In genomic region chr8:70699116-70699833, GRCm38 (mm10) we compare ENCODE assay signal across 8 mouse cellular contexts. TPM values are rescaled to one million over a fixed set of nuclear protein-coding genes. Genes with fewer than 3 reads are reported as not detected.
DNase-seq lines count a peak whose midpoint lies in the region; ATAC-seq lines count a peak whose summit lies in the region.

No protein-coding gene starts in this region.

- H3K27me3 ChIP-seq in heart, embryonic 12.5 days (replicated peaks): no peaks in the 10 kb centered on the region
- H3K27me3 ChIP-seq in midbrain, embryonic 14.5 days (ENCODE audit: control insufficient read depth, insufficient read depth, low read length): no peaks in the 10 kb centered on the region

- peaks cover 25% of the 10 kb centered on the region for H3K36me3 ChIP-seq in heart, embryonic 12.5 days
- H3K36me3 ChIP-seq in midbrain, embryonic 14.5 days (ENCODE audit: control insufficient read depth, insufficient read depth, low read length): peaks cover 9% of the 10 kb centered on the region; the same call in 1 of the 2 replicates

- H3K4me1 ChIP-seq in heart, embryonic 12.5 days (replicated peaks): peaks cover 55% of the 10 kb centered on the region
- H3K4me1 ChIP-seq in midbrain, embryonic 14.5 days (ENCODE audit: control insufficient read depth, insufficient read depth, low read length): peaks cover 39% of the 10 kb centered on the region

- H3K4me3 ChIP-seq in heart, embryonic 12.5 days: peak overlapping the region; percentile 92
- H3K4me3 ChIP-seq in midbrain, embryonic 14.5 days (replicated peaks; ENCODE audit: low read depth, low read length): peak overlapping the region; percentile 97

- H3K9me3 ChIP-seq in heart, embryonic 12.5 days (replicated peaks): no peaks in the 10 kb centered on the region
- no peaks in the 10 kb centered on the region for H3K9me3 ChIP-seq in midbrain, embryonic 14.5 days (ENCODE audit: control insufficient read depth, low read length)

- DNase-seq in embryo, embryonic 9.5 days (ENCODE audit: extremely low spot score): peak; percentile 73
- no peak for DNase-seq in embryo, embryonic 10 days (ENCODE audit: low spot score)
- DNase-seq in 416B (ENCODE audit: low read depth): peak; percentile 65
- peak; percentile 61 to 65 for DNase-seq in cerebellum, postnatal 36 days
- DNase-seq in kidney, postnatal 14 days: peak; percentile 52
- no peak for DNase-seq in midbrain, embryonic 14.5 days
- peak; percentile 69 to 73 for DNase-seq in thymus, postnatal 10 days (ENCODE audit: low spot score in 2 of 2)

- under 1% methylated on average over 80 of the region's 89 CpGs for WGBS in heart, embryonic 12.5 days
- under 1% methylated on average over 89 of the region's 89 CpGs for WGBS in midbrain, embryonic 14.5 days

- H3K27ac ChIP-seq in heart, embryonic 12.5 days (ENCODE audit: poor library complexity, severe bottlenecking): peak overlapping the region; percentile 99
- peak overlapping the region; percentile 99 for H3K27ac ChIP-seq in midbrain, embryonic 14.5 days (replicated peaks; ENCODE audit: low read depth, low read length)

- no peak for ATAC-seq in heart, embryonic 12.5 days (ENCODE audit: insufficient number of reproducible peaks, low FRiP score)
- peak; percentile 0; the same call in 1 of the 2 replicates for ATAC-seq in midbrain, embryonic 14.5 days (ENCODE audit: low FRiP score, low TSS enrichment)

- peak overlapping the region; percentile 87 for H3K4me2 ChIP-seq in heart, embryonic 12.5 days
- H3K4me2 ChIP-seq in midbrain, embryonic 14.5 days (ENCODE audit: low read length): peak overlapping the region; percentile 59

- peak overlapping the region; percentile 100 for H3K9ac ChIP-seq in heart, embryonic 12.5 days
- H3K9ac ChIP-seq in midbrain, embryonic 14.5 days (replicated peaks; ENCODE audit: low read length): peak overlapping the region; percentile 98

RNA-seq across cellular contexts. Expression of gene Jund, which starts 0.5 kb away (rescaled TPM):
- 183 and 206 TPM in 2 replicates for polyA plus RNA-seq in heart, embryonic 12.5 days (2016; fragmentation: Nextera tagmentation; extraction: Ambion mirVana)
- 104 and 119 TPM in 2 replicates for polyA plus RNA-seq in midbrain, embryonic 14.5 days (2014; fragmentation: Nextera tagmentation; extraction: Ambion mirVana)

RNA-seq across cellular contexts. Expression of gene Iqcn, which starts 4.0 kb away (rescaled TPM):
- polyA plus RNA-seq in heart, embryonic 12.5 days (2016; fragmentation: Nextera tagmentation; extraction: Ambion mirVana): 0.04 and 0.06 TPM in 2 replicates
- 0.05 TPM in 2 replicates for polyA plus RNA-seq in midbrain, embryonic 14.5 days (2014; fragmentation: Nextera tagmentation; extraction: Ambion mirVana)

RNA-seq across cellular contexts. Expression of gene Gm3336, which starts 19.1 kb away (rescaled TPM):
- polyA plus RNA-seq in heart, embryonic 12.5 days (2016; fragmentation: Nextera tagmentation; extraction: Ambion mirVana): not detected in 2 replicates
- polyA plus RNA-seq in midbrain, embryonic 14.5 days (2014; fragmentation: Nextera tagmentation; extraction: Ambion mirVana): not detected in 2 replicates

RNA-seq across cellular contexts. Expression of gene Pde4c, which starts 24.2 kb away (rescaled TPM):
- polyA plus RNA-seq in heart, embryonic 12.5 days (2016; fragmentation: Nextera tagmentation; extraction: Ambion mirVana): 0.05 and 0.09 TPM in 2 replicates
- polyA plus RNA-seq in midbrain, embryonic 14.5 days (2014; fragmentation: Nextera tagmentation; extraction: Ambion mirVana): 0.24 TPM in 1 of 2 replicates, not detected in the other

RNA-seq across cellular contexts. Expression of gene Lsm4, which starts 26.2 kb away (rescaled TPM):
- 289 and 301 TPM in 2 replicates for polyA plus RNA-seq in heart, embryonic 12.5 days (2016; fragmentation: Nextera tagmentation; extraction: Ambion mirVana)
- polyA plus RNA-seq in midbrain, embryonic 14.5 days (2014; fragmentation: Nextera tagmentation; extraction: Ambion mirVana): 175 and 201 TPM in 2 replicates

Comparison
In these comparisons a context has a peak if more than half of its experiments do, and no peak if none do; other contexts are left out.
1. DNase-seq: peak in embryo, embryonic 9.5 days (single experiment), 416B (single experiment), cerebellum, postnatal 36 days (2 of 2), kidney, postnatal 14 days (single experiment) and thymus, postnatal 10 days (2 of 2); none in embryo, embryonic 10 days (single experiment) and midbrain, embryonic 14.5 days (single experiment).